Mouse (Mus musculus) gonadal fat pad, adult 2 months (tissue): ENCODE results near the gene Ficd. TPM values are rescaled to one million over a fixed set of nuclear protein-coding genes. Genes with fewer than 3 reads are reported as not detected.
A peak's percentile ranks its signal among the peaks of the same experiment; 100 is the strongest.

Experiments used
- DNase-seq: peaks from one replicate; pipeline ENCODE4 v3.0.0-alpha.2; 2012; ENCODE audit warnings: low read depth
- polyA plus RNA-seq: library from polyadenylated mRNA; depleted of rRNA; stranded (reverse); fragments of >200 nt; gene quantifications from 2 replicates; pipeline ENCODE4 v1.2.3, GENCODE M21; 2012

Ficd gene
- polyA plus RNA-seq, 1 experiment, result 16.0 TPM

DNA sequence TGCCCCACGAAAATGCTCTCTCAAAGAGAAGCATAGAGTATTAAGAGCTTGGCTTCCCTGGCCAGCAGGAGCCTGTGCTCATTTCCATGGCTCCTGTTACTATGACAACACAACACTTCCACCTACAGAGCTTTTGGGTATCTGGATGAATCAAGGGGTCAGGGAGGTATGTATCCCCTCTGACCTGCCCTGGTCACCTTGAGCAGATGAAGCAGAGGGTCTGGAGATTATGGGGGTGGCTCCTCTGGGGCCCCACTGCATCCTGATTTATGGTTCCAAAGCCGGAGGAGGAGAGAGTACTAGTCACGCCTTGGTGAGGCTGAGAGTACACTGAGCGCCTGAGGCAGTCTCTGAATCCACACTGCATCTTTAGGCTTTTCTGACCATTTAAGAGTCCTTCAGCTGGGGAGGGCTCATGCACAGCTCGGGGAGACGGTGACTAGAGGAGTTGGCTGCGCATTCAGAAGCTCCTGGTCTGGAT is 4.9 kb upstream of the Ficd start:
- no peak for DNase-seq

DNA sequence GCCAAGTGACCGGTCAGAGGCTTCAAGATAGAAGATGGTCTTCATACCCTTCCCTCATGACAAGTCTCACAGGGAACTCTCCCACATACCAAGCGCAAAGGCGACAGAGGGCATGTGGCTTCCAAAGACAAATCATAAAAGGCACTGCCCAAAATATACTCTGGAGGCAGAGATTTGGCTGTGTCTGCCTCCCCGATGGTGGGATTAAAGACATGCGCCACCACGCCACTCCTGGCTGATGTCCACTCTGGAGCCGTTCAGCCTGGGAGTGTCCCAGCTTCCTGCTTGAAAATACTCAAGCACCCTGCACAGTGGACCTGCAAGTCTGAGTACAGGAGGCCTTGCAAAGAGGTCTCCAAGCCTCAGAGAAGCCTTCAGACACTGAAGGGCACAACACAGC is 4.4 kb upstream of the Ficd start:
- DNase-seq, result no peak

DNA sequence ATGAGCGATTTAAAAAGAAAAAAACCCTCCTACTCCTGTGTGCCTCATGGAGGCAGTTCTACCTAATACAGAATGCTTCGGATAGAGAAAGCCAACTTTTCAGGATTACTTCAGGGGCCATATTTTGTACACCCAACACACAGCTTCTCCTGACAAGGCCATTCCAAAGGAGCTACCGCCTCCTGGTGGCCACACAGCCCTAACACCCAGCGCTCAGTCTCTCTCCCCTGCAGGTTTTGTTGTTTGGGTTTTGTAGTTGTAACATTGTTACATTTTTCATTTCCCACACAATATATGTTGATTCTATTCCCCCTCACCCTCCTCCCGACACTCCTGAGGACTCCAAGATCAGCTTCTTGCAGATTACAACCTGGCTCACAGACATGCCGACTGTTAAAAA is 3.4 kb upstream of the Ficd start:
- DNase-seq, result no peak

DNA sequence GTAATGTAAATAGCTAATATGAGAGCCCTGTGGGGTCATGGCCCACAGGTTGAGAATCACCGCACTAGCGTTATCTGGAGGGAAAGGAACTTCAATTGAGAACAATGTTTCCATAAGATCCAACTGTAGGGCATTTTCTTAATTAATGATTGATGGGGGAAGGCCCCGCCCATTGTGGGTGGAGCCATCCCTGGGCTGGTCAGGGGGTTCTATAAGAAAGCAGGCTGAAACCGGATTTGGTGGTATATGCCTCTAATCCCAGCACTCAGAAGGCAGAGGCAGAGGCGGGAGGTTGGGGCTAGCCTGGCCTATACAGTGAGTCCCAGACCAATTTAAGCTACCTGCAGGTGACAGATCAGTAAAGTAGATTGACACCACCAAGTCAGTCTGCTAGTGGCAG is 1.2 kb upstream of the Ficd start:
- no peak for DNase-seq

DNA sequence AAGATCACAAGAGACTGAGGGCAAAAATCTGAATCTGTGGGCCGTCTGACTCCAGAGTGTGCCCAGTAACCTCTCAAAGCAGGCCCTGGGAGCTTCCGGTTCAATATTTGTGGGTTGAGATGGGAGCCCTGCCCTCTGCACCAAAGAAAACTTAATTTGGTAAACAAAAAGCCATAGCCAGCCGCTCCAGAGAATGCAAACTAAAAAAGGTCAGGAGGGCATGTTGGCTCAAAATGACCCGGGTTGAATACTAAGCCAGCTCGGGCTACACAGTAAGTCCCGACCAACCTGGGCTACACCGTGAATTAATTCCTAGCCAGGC is 619 bp upstream of the Ficd start:
- no peak for DNase-seq

DNA sequence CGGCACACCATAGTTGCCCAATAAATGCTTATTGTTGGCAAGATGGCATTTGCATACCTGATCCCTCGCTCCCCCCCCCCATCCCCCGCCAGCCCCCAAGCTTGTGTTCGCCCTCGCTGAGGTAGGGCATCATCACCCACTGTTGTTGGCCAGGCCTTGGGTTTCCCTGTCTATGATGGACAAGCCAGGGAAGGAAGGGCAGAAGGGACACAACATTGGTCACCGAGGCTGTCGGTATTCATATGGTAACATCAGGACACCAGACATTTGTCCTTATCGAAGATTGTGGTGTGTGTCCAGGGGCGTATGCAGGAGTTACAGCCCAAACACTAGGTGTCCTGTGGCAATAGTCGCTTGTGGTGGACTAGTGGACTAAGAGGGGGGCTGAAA is 505 bp downstream of the Ficd start:
- no peak for DNase-seq

DNA sequence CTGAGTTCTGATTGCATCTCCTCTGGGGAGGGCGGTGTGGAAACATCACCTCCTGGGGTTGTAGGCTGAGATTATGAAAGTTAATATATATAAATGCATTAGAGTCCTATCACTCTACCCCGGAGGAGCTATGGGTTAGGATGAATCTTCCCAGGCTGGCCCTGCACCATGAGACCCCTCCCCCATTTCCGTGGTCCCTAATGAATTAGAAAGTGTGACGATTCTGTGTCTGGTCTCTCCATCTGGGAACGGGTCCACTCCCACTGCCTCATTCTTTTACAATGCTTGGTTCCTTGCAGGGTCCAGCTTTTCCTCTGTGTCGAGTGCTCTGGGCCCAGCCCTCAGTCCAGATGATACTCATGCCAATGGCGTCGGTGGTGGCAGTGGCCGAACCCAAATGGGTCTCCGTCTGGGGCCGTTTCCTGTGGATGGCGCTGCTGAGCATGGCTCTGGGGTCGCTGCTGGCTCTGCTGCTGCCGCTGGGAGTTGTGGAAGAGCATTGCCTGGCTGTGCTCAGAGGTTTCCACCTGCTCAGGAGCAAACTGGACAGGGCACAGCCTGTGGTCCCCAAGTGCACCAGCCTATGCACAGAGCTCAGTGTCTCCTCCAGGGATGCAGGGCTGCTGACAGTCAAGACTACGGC is 1.0 kb downstream of the Ficd start:
- no peak for DNase-seq

DNA sequence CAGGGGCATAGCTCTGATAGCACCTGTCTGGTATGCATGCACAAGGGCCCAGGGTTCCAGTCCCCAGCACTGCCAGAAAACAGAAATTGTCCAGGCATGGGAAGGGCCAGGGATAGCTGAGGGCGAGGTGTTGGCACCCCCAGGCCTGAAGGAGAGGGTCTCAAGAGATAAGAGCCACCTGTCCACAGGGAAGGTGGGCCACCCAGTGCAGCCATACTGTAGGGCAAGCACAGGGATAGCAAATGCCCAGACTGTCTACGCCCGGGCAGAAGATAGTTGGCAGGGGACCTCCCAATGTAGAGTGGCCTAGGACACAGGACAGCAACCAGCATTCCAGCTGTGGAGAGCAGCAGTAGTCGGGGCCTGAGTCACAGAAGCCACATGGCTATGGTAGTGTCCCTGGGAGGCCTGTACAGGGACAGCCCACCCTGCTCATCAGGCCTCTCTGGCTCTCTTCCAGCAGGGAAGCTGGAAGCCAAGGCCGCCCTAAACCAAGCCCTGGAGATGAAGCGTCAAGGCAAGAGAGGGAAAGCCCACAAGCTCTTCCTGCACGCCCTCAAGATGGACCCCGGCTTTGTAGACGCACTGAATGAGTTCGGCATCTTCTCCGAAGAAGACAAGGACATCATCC is 2.1 kb downstream of the Ficd start:
- DNase-seq, result no peak

DNA sequence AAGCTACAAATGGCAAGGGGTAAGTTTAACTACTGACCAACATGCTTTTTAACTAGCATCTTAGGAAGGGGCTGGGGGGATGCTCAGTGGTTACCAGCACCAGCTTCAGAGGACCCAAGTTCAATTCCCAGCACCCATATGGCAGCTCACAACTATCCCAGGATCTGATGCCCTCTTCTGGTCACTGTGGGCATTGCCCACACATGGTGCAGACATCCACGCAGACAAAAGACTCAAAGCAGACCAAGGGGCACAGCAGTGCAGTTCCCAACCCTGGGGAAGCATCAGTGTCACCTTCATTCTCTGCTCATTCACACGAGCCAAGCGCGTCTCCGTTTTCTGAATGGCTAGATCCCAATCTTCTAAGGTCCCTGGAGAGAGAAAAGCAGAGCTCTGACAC is 12.0 kb downstream of the Ficd start:
- DNase-seq, result no peak

DNA sequence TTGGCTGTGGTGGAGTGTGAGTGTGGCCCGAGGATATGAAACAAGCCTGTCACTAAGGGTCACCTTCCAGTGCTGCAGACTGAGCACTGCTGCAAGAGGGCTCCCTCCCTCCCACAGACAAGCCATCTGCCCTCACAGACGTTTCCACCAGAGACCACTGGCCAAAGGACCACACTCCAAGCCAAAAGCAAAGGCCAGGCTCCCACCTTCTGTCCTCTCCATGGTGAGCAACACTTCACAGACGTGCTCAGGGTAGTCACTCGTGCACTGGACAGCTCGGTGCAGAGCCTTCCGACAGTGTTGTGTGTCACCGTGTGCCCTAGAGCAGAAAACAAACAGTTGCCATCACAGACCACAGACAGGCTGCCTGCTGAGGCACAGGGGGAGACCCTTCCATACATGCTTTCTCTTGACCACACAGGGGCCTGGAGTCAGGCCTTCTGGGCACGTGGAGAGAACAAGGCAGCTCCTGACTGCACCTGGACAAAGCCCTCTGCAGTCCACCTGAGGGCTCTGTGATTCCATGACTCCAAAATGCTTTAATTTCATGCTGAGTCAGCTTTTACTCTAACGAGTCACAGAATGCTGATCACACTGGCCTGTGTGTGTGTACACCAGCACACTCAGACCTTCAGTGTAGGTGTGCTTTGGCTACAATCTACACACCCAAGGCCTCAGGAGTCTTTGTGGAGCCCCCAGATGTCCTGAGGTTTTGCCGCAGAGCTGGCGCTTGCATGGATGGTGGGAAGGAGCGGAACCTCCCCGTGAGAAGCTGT is 13.1 kb downstream of the Ficd start:
- no peak for DNase-seq

DNA sequence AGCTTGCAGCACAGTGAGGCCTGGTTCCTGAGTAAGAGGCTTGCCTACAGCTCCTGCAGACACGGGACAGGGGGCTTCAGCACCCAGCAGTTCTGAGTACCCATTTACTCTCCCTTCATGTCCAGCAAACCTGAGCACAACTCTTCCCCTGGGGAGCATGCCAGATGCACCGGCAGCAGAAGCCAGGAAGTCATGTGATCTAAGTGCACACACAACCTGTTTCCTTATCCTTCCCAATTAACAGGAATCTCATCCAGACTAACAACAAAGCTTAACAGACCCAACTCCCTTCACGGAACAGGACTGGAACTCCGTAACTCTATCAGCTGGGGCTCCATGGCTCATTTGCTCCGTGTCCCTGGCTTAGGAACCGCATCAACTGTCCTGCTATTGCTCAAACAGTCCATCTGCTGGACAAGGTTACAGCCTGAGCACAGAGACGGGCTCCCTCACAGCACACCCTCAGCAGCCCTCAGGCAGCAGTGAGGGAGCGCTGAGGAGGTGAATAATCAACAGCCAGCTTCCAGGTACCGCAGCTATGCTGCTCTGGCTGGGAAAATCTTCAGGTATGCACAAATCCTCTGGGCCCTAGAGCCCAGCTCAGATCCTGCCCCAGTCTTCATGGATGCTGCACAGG is 16.0 kb downstream of the Ficd start:
- DNase-seq, result no peak

DNA sequence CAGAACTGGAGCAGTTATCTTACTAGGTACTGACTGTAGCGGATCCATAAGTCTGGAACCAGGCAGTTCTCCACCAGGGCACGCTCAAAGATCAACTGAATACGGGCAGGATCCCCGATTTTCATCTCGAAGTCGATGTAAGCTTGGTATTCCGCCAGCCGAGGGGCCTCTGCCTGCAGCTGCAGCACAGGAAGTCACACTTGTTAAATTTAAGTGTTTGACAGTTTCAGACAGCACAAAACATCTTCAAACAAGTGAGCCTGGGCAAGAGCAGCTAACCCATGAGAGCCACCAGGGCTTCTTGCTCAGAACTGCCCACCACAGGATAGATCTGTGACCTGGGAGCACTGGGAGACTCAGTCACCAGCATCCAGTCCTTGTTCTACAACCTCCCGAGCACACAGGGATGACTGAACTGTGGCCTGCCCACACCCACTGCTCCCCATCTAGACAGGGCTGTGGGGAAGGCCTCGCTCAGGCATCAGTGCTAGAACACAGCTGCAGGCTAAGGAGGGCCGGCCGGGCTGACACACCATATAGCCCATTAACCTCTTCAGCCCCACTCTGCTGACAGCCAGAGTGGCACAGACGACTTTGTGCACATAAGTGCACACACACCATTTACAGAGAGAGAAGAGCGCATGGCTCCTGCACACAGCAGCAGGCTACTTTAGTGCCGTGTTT is 19.9 kb downstream of the Ficd start:
- no peak for DNase-seq

DNA sequence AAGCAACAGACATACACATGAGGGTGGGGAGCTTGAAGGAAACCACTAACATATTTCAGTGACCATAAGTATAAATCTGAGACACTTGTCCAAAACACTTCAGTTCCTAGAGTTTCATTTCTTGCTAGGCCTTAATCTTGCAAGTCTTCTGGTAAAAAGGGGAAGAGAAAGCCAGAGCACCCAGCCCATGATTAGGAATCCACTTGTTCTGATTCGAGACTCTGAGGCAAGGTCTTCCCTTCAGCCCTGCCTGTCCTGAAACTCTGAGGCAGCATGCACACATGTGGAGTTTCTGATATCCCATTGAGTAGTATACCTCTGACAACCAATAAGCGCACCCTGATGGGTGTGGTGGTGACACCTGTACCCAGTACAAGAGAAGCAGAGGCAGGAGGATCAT is 26.0 kb downstream of the Ficd start:
- no peak for DNase-seq

DNA sequence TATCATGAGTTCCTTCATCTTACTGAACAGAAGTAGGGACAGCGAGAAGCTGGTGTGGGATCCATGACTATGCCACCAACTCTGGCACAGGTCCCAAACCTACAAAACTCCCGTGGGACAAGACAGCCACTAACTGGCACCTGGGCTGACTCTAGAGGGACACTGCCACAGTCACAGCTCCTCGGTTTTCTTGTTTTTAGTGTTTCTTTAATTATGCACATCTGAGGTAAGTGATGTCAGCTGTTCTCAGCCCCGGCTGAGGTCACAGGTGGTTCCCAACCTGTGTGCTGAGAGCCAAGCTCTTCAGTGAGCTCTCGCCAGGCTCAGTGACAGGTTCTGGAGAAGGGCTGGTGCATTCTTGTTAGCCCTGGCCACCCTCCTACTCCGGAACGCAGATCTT is 28.8 kb downstream of the Ficd start:
- no peak for DNase-seq

DNA sequence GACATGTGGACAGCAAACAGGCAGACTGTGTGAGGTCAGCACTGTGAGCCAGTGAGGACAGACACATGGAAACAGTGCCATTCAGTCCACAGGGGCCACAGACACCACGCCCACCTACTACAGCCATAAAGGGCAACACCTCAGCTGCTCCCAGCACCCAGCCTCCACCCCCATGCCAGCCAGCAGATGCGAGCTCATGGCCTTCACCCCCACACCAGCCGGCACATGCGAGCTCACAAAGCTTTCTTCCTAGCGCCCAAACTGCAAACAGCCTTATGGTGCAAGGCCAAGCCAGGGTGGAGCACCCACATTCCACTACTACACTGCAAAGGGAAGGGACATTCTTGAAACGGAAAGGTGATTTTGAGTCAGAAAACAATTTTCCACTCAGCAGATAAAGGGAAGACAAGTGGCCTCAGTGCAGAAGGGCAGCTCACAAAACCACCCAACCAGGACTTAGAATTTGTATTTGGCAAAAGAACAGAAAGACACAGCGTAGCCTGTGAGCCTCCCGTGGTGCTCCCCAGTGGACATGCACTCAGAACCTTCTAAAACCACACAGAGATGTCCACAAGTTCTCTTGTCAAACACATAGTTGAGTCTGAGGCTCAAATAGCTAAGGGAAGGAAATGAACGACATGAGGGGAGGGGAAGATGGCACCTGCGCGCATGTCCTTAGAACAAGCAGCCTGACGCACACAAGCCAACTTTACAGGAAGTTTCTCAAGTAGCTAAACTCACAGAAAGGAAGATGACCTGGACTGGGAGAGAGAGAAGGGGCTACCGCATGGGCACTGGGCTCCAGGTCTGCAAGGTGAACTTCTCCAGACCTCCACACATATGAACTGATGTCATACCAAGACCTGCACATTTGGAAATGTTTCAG is 30.3 kb downstream of the Ficd start:
- DNase-seq, result no peak

DNA sequence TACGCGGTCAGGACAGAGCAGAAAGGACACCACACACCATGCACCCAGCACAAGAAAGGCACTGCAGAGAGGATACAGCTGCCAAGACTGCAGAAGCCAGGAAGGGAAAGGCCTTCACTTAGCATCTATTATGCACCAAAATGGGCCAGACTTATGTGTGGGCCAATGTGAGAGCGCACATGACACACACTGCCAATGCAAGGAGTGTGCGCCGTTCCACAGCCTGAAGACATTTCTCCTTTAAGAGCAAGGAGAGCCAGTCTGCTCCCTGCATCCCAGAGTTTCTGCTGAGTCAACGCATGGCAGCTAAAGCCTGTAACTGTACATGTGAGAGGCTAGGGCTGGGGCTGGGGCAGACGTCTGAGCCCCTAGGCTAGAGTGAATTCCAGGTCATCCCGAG is 33.2 kb downstream of the Ficd start:
- DNase-seq, result no peak

DNA sequence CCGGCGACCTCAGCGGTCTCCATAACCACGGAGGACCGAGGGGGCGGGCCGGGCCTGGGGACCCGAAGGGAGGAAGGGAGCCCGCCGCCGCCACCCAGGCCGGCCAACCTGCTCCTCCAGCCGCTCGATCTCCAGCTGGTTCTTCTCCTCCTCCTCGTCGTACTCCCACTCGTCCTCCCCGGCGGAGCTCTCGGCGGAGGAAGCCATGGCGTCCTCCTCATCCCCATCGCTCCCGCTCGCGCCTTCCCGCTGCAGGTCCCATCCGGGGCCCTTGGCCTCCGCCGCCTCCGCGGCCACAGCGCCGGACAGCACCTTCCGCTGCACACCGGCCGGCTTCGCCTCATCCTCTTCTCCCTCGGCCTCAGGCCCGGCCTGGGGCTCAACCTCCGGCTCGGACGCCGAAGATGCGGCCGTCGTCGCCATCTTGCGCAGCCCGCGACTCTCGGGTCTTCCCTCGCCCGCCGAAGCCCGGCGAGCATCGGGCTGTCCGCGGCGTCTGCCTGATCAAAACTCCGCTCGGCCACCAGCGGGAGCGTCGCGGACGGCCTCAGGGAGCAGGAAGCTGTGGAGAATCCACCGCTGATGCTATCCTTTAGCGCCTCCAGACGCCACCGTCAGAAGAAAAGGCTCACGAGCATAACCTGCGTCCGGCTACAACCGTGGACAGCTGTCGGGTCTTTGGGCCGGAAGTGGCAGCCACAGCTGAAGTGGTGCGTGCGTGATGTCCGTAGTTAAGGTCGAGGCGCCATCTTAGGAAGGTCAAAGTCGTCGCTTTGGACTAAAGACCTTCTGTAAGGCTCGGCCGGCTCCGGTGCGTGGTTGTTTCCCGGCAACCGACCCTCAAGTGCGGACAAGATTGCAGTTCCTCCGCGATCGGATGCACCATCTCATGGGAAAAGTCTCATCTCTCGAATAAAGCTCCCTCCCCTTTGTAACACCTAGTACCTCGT is 35.9 kb downstream of the Ficd start:
- DNase-seq, result peak; percentile 31

DNA sequence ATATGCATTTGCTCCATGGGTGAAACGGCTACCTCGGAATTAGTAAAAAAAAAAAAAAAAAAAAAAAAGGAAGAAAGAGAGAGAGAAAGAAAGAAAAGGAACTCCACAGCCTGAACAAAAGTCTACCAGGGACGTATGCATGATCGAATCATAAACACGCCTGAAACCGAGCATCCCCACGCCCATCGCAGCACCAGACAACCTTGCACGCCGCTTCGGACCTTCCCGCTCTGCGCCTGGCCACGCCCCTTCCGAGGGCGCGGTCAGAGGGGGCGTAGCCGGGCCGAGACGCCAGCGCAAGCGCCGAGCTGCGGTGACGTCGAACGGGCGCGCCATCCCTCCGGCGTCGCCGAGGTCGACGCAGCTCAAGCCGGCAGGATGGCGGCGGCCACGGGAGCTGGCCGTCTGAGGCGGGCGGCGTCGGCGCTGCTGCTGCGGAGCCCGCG is 36.9 kb downstream of the Ficd start, which contains the start of the genes Sart3 and Iscu:
TSS of gene Sart3 (minus strand) at position 61 of the 446 bp plus-strand sequence.
TSS of gene Iscu (plus strand) at position 299 of the 446 bp plus-strand sequence.
- peak; percentile 33 for DNase-seq

DNA sequence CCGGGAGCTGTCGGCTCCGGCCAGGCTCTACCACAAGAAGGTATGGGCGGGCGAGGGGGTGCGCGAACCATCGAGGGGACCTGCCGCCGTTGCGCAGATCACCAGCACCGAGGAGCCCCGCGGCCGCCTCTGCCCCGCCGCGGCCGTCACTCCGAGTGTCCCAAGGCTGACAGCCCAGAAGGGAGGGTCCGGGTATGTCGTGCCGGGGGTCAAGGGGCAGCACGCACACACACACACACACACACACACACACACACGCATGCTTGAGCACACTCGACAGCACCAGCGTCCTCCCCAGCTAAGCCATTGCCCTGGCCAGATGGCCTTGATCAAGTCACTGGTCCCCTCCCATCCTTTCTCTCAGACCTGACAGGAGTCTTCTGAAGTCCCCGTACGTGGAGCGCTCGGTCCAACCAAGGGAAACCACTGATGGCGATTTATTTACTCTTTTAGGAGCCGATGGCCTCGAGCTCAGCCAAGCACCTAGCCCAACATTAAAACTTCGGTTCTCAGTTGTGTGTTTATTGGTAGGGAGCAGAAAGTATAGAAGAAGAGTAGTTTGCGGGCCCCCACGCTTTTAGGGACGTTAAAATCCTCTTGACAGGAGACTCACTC is 37.4 kb downstream of the Ficd start:
- DNase-seq, result no peak
